Mouse (Mus musculus): ENCODE data around the gene AI467606. TPM values are rescaled to one million over a fixed set of nuclear protein-coding genes. Genes with fewer than 3 reads are reported as not detected.

Gene AI467606
- polyA plus RNA-seq, 1 experiment from 2014 or later, result 7.6 TPM

- ATAC-seq, result no peak
- Histone ChIP-seq H3K4me2 (ENCODE audit: low read depth, low read length) (peak overlapping the region; percentile 35), H3K27ac (ENCODE audit: low read depth) (peak overlapping the region; percentile 17; the same call in 1 of the 2 replicates), H3K9me3 (ENCODE audit: low read length) (no peaks in the 10 kb centered on the region), H3K4me3 (ENCODE audit: low read depth, low read length) (no peak overlapping the region), H3K4me1 (ENCODE audit: insufficient read depth) (peaks cover 27% of the 10 kb centered on the region), H3K9ac (replicated peaks) (no peak overlapping the region; the same call in 1 of the 2 replicates), H3K36me3 (replicated peaks; ENCODE audit: insufficient read depth, low read length) (no peaks in the 10 kb centered on the region), H3K27me3 (ENCODE audit: insufficient read depth, low read length) (no peaks in the 10 kb centered on the region)
- TF ChIP-seq CTCF (IDR thresholded peaks at IDR 0.05; ENCODE audit: low read depth) (no peak), EP300 (IDR thresholded peaks at IDR 0.05; ENCODE audit: low read depth) (no peak)
- DNase-seq, result no peak
- WGBS (ENCODE audit: insufficient replicate concordance), result 41% methylated on average over 11 of the region's 12 CpGs
Measured at GRCm38 (mm10) chr7:127113614-127114259, 22.6 kb downstream of the AI467606 start.

DNA sequence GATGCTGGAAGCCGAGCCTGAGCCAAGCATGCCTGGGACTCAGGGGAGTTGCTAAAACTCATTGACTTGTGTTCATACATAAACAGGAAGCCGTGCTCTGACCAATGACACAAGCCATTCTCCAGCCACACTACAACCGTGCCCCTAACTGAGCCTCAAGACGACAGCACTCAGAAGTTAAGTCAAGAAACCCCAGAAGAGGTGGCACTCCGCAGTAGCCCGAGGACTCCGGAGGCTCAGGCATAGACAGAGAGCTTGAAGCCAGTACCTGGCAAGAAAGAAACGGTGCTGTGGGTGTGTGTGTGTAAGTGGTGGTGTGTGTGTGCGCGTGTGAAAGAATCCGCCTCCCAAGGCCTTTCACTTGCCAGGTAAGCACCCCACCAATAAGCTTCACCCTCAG, 23.8 kb downstream of the AI467606 start:
- H3K4me1 ChIP-seq (ENCODE audit: insufficient read depth), result peaks cover 34% of the 10 kb centered on the region
- ATAC-seq (no peak), DNase-seq (no peak)
- H3K4me3 ChIP-seq (ENCODE audit: low read depth, low read length), result no peak overlapping the region
- TF ChIP-seq CTCF (IDR thresholded peaks at IDR 0.05; ENCODE audit: low read depth) (no peak), EP300 (IDR thresholded peaks at IDR 0.05; ENCODE audit: low read depth) (no peak)
- no peaks in the 10 kb centered on the region for H3K36me3 ChIP-seq (replicated peaks; ENCODE audit: insufficient read depth, low read length)
- 64% methylated on average over 11 of the region's 11 CpGs for WGBS (ENCODE audit: insufficient replicate concordance)
- no peaks in the 10 kb centered on the region for H3K27me3 ChIP-seq (ENCODE audit: insufficient read depth, low read length)
- no peaks in the 10 kb centered on the region for H3K9me3 ChIP-seq (ENCODE audit: low read length)
- no peak overlapping the region for H3K4me2 ChIP-seq (ENCODE audit: low read depth, low read length)
- H3K27ac ChIP-seq (ENCODE audit: low read depth), result no peak overlapping the region
- H3K9ac ChIP-seq (replicated peaks), result no peak overlapping the region

DNA sequence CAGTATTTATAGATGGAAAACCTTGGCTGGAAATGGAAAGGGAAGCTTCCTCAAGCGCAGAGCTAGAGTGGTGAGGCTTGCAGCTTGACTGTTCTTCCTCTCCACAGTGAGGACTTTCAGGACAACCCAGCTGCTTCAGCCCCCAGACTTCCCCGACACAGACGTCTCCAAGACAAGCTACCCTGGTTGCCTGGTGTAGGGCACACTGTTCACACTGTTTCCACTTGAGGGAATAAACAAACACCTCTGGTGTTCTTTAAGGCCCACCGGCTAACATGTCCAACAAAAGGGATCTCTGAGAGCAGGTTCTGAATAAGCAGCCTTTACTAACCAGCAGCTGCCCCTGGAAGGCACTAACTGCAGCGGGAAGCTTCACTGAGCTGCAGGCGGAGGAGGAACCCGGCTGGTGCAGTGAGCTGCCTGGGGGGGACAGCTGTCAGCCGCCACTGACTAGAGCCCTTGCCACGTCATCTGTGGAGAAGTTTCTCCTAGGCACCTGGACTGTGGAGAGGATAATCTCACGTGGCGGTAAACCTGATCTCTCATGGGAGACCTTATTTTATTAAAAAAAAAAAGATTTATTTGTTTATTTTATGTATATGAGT, 25.3 kb downstream of the AI467606 start:
- 57% methylated on average over 11 of the region's 11 CpGs for WGBS (ENCODE audit: insufficient replicate concordance)
- Histone ChIP-seq H3K9me3 (ENCODE audit: low read length) (no peaks in the 10 kb centered on the region), H3K9ac (replicated peaks) (no peak overlapping the region; the same call in 1 of the 2 replicates), H3K27ac (ENCODE audit: low read depth) (0 out of 2 replicates have a peak overlapping the region, but pooled peaks have one; percentile 8), H3K4me3 (ENCODE audit: low read depth, low read length) (no peak overlapping the region), H3K4me2 (ENCODE audit: low read depth, low read length) (no peak overlapping the region), H3K36me3 (replicated peaks; ENCODE audit: insufficient read depth, low read length) (no peaks in the 10 kb centered on the region), H3K27me3 (ENCODE audit: insufficient read depth, low read length) (no peaks in the 10 kb centered on the region), H3K4me1 (ENCODE audit: insufficient read depth) (peaks cover 34% of the 10 kb centered on the region)
- DNase-seq (no peak), ATAC-seq (no peak)
- no peak for TF ChIP-seq EP300 (IDR thresholded peaks at IDR 0.05; ENCODE audit: low read depth)
- TF ChIP-seq CTCF (IDR thresholded peaks at IDR 0.05; ENCODE audit: low read depth), result no peak

DNA sequence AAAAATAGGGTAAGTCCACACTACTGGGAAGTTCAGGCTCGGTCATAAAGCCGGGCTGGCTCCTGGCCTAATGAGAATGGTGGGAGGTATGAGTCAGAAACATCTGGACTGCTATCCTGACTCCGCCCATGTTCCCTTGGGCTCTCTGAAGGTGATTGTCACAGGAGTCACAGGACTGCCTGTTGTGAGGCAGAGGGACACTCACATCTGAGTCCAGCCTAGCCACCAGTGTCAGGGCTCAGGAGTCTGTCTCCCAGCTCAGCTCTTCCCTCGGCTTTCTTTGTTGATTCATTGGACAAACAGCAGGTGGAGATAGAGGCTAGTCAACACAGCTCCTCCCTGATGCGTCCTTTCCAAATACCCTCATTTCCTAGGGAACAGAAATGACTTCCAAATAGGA, 26.8 kb downstream of the AI467606 start:
- Histone ChIP-seq H3K36me3 (replicated peaks; ENCODE audit: insufficient read depth, low read length) (no peaks in the 10 kb centered on the region), H3K9me3 (ENCODE audit: low read length) (no peaks in the 10 kb centered on the region), H3K9ac (replicated peaks) (peak overlapping the region; percentile 30; the same call in 1 of the 2 replicates), H3K27me3 (ENCODE audit: insufficient read depth, low read length) (no peaks in the 10 kb centered on the region), H3K4me2 (ENCODE audit: low read depth, low read length) (no peak overlapping the region; the same call in 1 of the 2 replicates), H3K27ac (ENCODE audit: low read depth) (peak overlapping the region; percentile 97), H3K4me1 (ENCODE audit: insufficient read depth) (peaks cover 36% of the 10 kb centered on the region), H3K4me3 (ENCODE audit: low read depth, low read length) (no peak overlapping the region)
- WGBS (ENCODE audit: insufficient replicate concordance), result 50% methylated on average over 5 of the region's 5 CpGs
- ATAC-seq (peak; percentile 18), DNase-seq (no peak)
- TF ChIP-seq EP300 (IDR thresholded peaks at IDR 0.05; ENCODE audit: low read depth), result no peak
- peak; percentile 56 for TF ChIP-seq CTCF (IDR thresholded peaks at IDR 0.05; ENCODE audit: low read depth)

GRCm38 (mm10) chr7:127118671-127119445, 27.7 kb downstream of the AI467606 start:
- H3K4me3 ChIP-seq (ENCODE audit: low read depth, low read length), result no peak overlapping the region
- peak; percentile 53 for ATAC-seq
- peak overlapping the region; percentile 8; the same call in 1 of the 2 replicates for H3K4me2 ChIP-seq (ENCODE audit: low read depth, low read length)
- H3K4me1 ChIP-seq (ENCODE audit: insufficient read depth), result peaks cover 29% of the 10 kb centered on the region
- 53% methylated on average over 14 of the region's 14 CpGs for WGBS (ENCODE audit: insufficient replicate concordance)
- DNase-seq, result no peak
- no peaks in the 10 kb centered on the region for H3K36me3 ChIP-seq (replicated peaks; ENCODE audit: insufficient read depth, low read length)
- H3K27ac ChIP-seq (ENCODE audit: low read depth), result peak overlapping the region; percentile 97
- no peaks in the 10 kb centered on the region for H3K27me3 ChIP-seq (ENCODE audit: insufficient read depth, low read length)
- peak overlapping the region; percentile 30; the same call in 1 of the 2 replicates for H3K9ac ChIP-seq (replicated peaks)
- TF ChIP-seq CTCF (IDR thresholded peaks at IDR 0.05; ENCODE audit: low read depth) (no peak), EP300 (IDR thresholded peaks at IDR 0.05; ENCODE audit: low read depth) (no peak)
- no peaks in the 10 kb centered on the region for H3K9me3 ChIP-seq (ENCODE audit: low read length)

All from liver, postnatal 0 days (tissue).